Mouse (Mus musculus) layer of hippocampus, adult 9-11 months (tissue): ENCODE measurements at regions not wholly inside any gene's neighbourhood (a gene's known extent, or its start where the extent isn't known, plus 50 kb on each side); places are given as distances from the start of the nearest gene placed in this dataset.
A peak's percentile ranks its signal among the peaks of the same experiment; 100 is the strongest.

Experiments used
- DNase-seq: peaks from one replicate; pipeline ENCODE4 v3.0.0; 2022

DNA sequence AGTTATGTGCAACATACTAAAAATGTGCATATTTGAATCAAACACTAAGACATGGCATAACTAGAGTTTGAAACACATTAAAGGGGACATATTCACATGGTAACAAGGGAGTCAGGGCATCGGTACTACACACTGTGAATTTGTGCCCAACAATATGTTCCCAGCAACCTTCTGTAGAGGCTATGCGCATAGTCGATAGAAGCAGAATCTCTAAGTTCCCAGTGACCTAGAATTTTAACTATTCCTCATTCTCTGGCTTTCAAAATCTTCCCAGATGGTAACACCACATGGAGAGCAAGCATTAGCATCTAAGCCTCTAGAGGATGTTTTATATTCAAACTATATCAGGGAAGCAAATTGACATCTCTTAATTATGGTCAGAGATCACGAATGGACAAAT lies 1614.7 kb downstream of the Stim2 start:
- peak; percentile 10 for DNase-seq
